Mouse (Mus musculus) ES-Bruce4 (cell line): ENCODE results near the gene Itga4. TPM values are rescaled to one million over a fixed set of nuclear protein-coding genes. Genes with fewer than 3 reads are reported as not detected.

ENCODE experiments used
- H3K27ac ChIP-seq: 2 replicates; pipeline ENCODE4 v1.5.1; 2012; ENCODE audit warnings: low read length, inconsistent platforms; ENCODE audit not compliant: insufficient read depth
- H3K27me3 ChIP-seq: 2 replicates; pipeline ENCODE4 v1.6.1; 2012; ENCODE audit warnings: mild to moderate bottlenecking, low read length, inconsistent platforms; ENCODE audit not compliant: control insufficient read depth, poor library complexity, insufficient read depth, severe bottlenecking
- H3K36me3 ChIP-seq: 2 replicates; pipeline ENCODE4 v1.6.1; 2012; ENCODE audit warnings: inconsistent platforms, mild to moderate bottlenecking, low read length, moderate library complexity; ENCODE audit not compliant: control insufficient read depth, poor library complexity, insufficient read depth, severe bottlenecking
- H3K4me1 ChIP-seq: one replicate; pipeline ENCODE4 v1.8.1; 2011; ENCODE audit warnings: low read length; ENCODE audit not compliant: control insufficient read depth, insufficient read depth
- H3K4me3 ChIP-seq: 2 replicates; pipeline ENCODE4 v1.5.1; 2011; ENCODE audit warnings: low read depth, mild to moderate bottlenecking, low read length
- H3K9ac ChIP-seq: 2 replicates; pipeline ENCODE4 v1.6.1; 2012; ENCODE audit warnings: low read depth, mild to moderate bottlenecking, inconsistent platforms; ENCODE audit not compliant: poor library complexity, severe bottlenecking
- H3K9me3 ChIP-seq: replicated peaks from 2 replicates; pipeline ENCODE4 v1.6.1; 2012; ENCODE audit warnings: mild to moderate bottlenecking, low read length, inconsistent platforms; ENCODE audit not compliant: control insufficient read depth, poor library complexity, insufficient read depth, severe bottlenecking
- CTCF ChIP-seq: IDR thresholded peaks from one replicate; pipeline ENCODE4 v1.8.1; 2011; ENCODE audit warnings: low read depth, low read length
- EP300 ChIP-seq: IDR thresholded peaks from 2 replicates; pipeline ENCODE4 v1.6.1; 2011; ENCODE audit warnings: low read depth, low read length; ENCODE audit not compliant: insufficient read depth
- POLR2A ChIP-seq: IDR thresholded peaks from one replicate; pipeline ENCODE4 v1.8.1; 2011; ENCODE audit warnings: low read length; ENCODE audit not compliant: insufficient read depth
- polyA plus RNA-seq: library from polyadenylated mRNA; stranded (reverse); fragments of >200 nt; gene quantifications from 2 replicates; pipeline ENCODE4 v1.2.4, GENCODE M21; 2011; ENCODE audit warnings: low read depth; ENCODE audit not compliant: missing spikeins, insufficient read depth, insufficient read length

Gene Itga4
- polyA plus RNA-seq, 1 experiment: 0.24 TPM

- Histone ChIP-seq H3K4me1 (no peaks in the 10 kb centered on the region), H3K9me3 (no peaks in the 10 kb centered on the region; the same call in 1 of the 2 replicates), H3K36me3 (no peaks in the 10 kb centered on the region), H3K27me3 (no peaks in the 10 kb centered on the region), H3K4me3 (no peak overlapping the region), H3K9ac (no peak overlapping the region), H3K27ac (no peak overlapping the region)
- TF ChIP-seq CTCF (no peak), EP300 (no peak), POLR2A (no peak)
These were observed 72.9 kb downstream of the Itga4 start for GRCm38 (mm10) chr2:79328079-79328478.

- Histone ChIP-seq H3K9ac (no peak overlapping the region), H3K4me1 (no peaks in the 10 kb centered on the region), H3K36me3 (no peaks in the 10 kb centered on the region), H3K9me3 (no peaks in the 10 kb centered on the region; the same call in 1 of the 2 replicates), H3K27me3 (no peaks in the 10 kb centered on the region), H3K4me3 (no peak overlapping the region), H3K27ac (no peak overlapping the region)
- TF ChIP-seq POLR2A: no peak
These were observed 79.4 kb downstream of the Itga4 start for GRCm38 (mm10) chr2:79334661-79335060.

- Histone ChIP-seq H3K9ac (no peak overlapping the region), H3K4me1 (no peaks in the 10 kb centered on the region), H3K27me3 (no peaks in the 10 kb centered on the region), H3K9me3 (no peaks in the 10 kb centered on the region), H3K36me3 (no peaks in the 10 kb centered on the region), H3K27ac (no peak overlapping the region), H3K4me3 (no peak overlapping the region)
- TF ChIP-seq CTCF (no peak), EP300 (no peak), POLR2A (no peak)
These were observed 80.9 kb downstream of the Itga4 start for GRCm38 (mm10) chr2:79336141-79336540.

DNA sequence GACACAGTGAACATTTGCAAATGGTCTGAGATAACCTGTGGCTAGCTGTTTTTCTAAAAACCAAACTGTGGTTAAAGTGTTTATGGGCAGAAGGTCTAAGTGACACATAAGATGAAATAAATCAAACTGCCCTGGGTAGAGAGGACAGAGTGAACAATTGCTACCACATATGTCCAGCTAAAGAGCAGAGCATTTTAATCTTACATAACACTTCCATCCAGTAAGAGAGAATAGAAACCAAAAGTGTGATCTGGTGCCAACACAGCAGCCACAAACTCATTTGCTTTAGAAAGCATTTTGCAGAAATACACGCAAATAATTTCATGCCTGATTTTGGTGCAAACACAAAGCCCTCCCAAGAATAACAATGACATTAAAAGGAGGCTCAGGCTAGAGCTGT lies 83.8 kb downstream of the Itga4 start:
- no peak for TF ChIP-seq POLR2A
- TF ChIP-seq CTCF: no peak
- no peak for TF ChIP-seq EP300
- no peaks in the 10 kb centered on the region for H3K27me3 ChIP-seq
- H3K27ac ChIP-seq: no peak overlapping the region
- H3K9me3 ChIP-seq: no peaks in the 10 kb centered on the region
- no peaks in the 10 kb centered on the region for H3K4me1 ChIP-seq
- no peak overlapping the region for H3K9ac ChIP-seq
- no peak overlapping the region for H3K4me3 ChIP-seq
- H3K36me3 ChIP-seq: no peaks in the 10 kb centered on the region

GRCm38 (mm10) chr2:79343115-79343514 lies 87.9 kb downstream of the Itga4 start:
- Histone ChIP-seq H3K27me3 (no peaks in the 10 kb centered on the region), H3K36me3 (no peaks in the 10 kb centered on the region), H3K9me3 (no peaks in the 10 kb centered on the region), H3K4me3 (no peak overlapping the region), H3K27ac (no peak overlapping the region), H3K9ac (no peak overlapping the region), H3K4me1 (no peaks in the 10 kb centered on the region)
- TF ChIP-seq POLR2A (no peak), CTCF (no peak), EP300 (no peak)

- H3K9ac ChIP-seq: no peak overlapping the region
These were observed 96.2 kb downstream of the Itga4 start for GRCm38 (mm10) chr2:79351179-79352099.

More at GRCm38 (mm10) chr2:79351179-79352099, 96.2 kb downstream of the Itga4 start:
- no peaks in the 10 kb centered on the region for H3K9me3 ChIP-seq
- H3K27me3 ChIP-seq: no peaks in the 10 kb centered on the region
- TF ChIP-seq EP300: no peak
- no peak for TF ChIP-seq CTCF
- no peak for TF ChIP-seq POLR2A
- H3K4me1 ChIP-seq: no peaks in the 10 kb centered on the region
- no peaks in the 10 kb centered on the region for H3K36me3 ChIP-seq
- H3K4me3 ChIP-seq: no peak overlapping the region
- H3K27ac ChIP-seq: no peak overlapping the region
